Mouse (Mus musculus) left cerebral cortex, adult 2 months (tissue): ENCODE measurements at regions not wholly inside any gene's neighbourhood (a gene's known extent, or its start where the extent isn't known, plus 50 kb on each side); places are given as distances from the start of the nearest gene placed in this dataset.

ENCODE experiments used
- DNase-seq, 2 experiments: peaks; one replicate each; pipeline ENCODE4 v3.0.0; 2021 to 2022; ENCODE audit warnings: low spot score in 2 of 2, mixed read lengths in 1 of 2; ENCODE audit errors: extremely low spot score in 1 of 2
- H3K27ac ChIP-seq: fragments of 200-600 bp; 2 replicates; pipeline ENCODE4 v1.8.1; 2022
- H3K4me3 ChIP-seq: fragments of 200-600 bp; 2 replicates; pipeline ENCODE4 v1.8.1; 2022
- CTCF ChIP-seq: fragments of 200-600 bp; IDR thresholded peaks from 2 replicates; pipeline ENCODE4 v1.8.1; 2022; ENCODE audit warnings: antibody characterized with exemption, mild to moderate bottlenecking, moderate library complexity
- intact Hi-C: fragments of 180-260 bp; cut with DNase I; formaldehyde crosslinking; loops from one replicate; pipeline ENCODE4 v1.15.1; 2025

DNA sequence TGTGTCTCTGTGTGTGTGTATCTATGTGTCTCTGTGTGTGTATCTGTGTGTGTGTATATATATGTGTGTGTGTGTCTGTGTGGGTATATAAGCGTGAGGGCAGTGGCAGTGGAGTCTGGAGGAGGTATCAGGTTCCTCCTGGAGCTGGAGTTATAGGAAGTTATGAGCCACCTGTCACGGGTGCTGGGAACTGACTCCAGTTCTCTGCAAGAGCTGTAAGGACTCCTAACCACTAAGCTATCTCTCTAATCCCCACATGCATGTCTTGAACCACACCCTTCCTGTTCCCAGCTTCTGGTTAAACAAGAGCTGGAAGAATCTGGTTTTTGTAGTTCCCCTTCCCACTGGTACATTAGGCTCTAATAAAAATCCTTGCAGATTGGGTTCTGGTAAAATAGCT is 257.3 kb downstream of the 1500009L16Rik start:
- Histone ChIP-seq H3K27ac (no peak overlapping the region), H3K4me3 (no peak overlapping the region)
- DNase-seq: no peak
- intact Hi-C loops: no loop called here
- no peak for TF ChIP-seq CTCF

DNA sequence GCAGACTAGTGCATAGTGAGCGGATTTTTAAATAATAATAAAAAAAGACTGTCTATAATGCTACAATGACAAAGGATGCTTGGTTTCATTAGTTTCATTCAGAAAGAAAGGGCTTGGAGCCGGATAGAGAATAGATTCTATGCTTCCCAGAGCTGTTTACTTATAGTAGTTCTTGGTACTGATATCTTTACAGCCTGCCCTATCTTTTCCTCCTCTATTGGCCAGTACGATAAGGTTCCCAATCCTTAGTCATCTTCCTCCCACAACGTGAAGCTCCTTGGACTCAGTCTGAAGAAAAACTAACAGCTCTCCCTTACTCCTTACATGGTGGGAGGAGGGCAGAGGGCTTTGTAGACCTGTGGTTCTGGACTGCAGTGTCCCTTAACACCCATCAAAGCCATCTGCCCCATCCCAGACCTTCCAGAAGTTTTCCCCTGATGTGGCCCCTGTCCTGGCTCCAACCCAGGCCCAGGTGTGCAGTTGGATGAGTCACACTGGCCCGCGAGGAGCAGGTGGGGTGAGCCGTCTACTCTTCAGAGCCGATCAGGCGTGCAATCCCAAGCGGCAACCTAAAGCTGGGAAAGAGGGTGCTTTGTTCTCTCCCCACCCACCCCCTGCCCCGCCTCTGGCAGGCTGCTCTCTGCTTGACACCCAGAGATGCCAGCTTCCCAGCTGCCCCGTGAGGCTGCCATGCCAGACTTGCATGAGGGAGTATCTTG is 262.2 kb downstream of the 1500009L16Rik start:
- Histone ChIP-seq H3K27ac (no peak overlapping the region), H3K4me3 (no peak overlapping the region)
- no peak for TF ChIP-seq CTCF
- intact Hi-C loops: no loop called here
- DNase-seq: no peak

GRCm38 (mm10) chr10:83992577-83993305 is 270.1 kb downstream of the 1500009L16Rik start:
- no peak overlapping the region for H3K4me3 ChIP-seq
- no peak for TF ChIP-seq CTCF
- DNase-seq: no peak
- intact Hi-C loops: no loop called here
- H3K27ac ChIP-seq: no peak overlapping the region

DNA sequence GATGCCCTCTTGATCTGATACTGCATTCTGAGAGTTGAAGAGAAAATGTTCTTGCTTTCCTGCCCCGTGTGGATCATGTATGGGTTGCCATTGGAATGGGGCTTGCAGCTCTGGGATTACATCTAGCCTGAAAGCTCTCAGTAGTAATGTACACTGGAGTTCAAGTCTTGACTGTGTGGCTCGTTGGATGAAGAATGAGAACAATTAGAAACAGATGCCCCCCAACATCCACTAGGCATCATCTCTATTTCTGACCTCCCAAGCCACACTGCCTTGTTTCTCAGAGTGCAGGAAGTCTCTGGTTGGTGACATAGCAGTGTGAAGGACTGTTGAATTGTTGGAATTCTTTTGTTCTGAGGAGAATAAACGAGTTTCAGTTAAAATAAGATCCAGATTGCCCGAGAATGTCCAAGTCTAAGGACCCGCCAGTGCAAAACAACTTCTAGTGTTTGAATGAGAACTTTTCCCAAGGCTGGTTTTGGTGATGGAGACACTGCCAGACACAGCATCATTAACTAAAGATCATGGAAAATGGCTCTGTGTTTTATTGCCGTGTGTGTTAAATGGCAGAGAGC is 272.4 kb downstream of the 1500009L16Rik start:
- H3K27ac ChIP-seq: no peak overlapping the region
- no peak for DNase-seq
- intact Hi-C loops: no loop called here
- TF ChIP-seq CTCF: no peak
- H3K4me3 ChIP-seq: no peak overlapping the region

DNA sequence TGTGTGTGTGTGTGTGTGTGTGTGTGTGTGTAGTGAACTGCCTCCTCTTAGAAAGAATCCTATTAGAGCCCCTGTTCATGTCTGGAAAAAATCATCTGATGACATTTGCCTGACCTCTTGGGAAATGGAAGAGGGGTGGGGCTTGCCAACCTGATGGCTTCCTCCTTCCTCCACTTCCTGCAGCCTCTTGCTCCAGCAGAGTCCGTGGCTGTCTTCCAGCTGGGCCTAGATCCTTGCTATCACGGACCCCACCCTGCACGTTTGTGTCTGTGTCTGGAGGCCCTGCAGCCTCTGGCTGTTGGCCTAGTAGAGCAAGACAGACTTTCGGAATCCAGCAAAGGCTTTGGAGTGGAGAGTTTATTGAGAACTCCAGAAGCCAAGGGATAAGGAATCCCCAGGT is 273.2 kb downstream of the 1500009L16Rik start:
- no peak for DNase-seq
- Histone ChIP-seq H3K4me3 (no peak overlapping the region), H3K27ac (no peak overlapping the region)
- TF ChIP-seq CTCF: no peak
- intact Hi-C loops: no loop called here

DNA sequence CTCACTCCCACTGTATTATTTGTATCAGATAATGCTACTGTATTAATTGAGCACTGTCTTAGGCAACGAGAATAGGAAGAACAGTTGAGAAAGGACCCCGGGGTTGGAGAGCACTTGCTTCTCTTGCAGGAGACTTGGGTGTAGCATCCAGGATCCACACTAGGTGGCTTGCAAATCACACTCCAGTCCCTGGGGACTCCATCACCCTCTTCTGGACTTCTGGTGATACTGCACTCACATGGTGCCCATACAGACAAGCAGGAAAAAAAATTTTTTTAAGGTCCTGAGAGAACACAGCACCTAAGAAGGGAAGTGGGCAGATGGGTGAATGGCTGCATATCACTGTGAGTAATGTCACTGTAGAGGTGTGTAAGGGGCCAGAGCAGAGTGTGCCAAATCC is 273.8 kb downstream of the 1500009L16Rik start:
- TF ChIP-seq CTCF: no peak; the same call in none of the 2 replicates
- intact Hi-C loops: no loop called here
- no peak for DNase-seq
- Histone ChIP-seq H3K4me3 (no peak overlapping the region), H3K27ac (no peak overlapping the region)

DNA sequence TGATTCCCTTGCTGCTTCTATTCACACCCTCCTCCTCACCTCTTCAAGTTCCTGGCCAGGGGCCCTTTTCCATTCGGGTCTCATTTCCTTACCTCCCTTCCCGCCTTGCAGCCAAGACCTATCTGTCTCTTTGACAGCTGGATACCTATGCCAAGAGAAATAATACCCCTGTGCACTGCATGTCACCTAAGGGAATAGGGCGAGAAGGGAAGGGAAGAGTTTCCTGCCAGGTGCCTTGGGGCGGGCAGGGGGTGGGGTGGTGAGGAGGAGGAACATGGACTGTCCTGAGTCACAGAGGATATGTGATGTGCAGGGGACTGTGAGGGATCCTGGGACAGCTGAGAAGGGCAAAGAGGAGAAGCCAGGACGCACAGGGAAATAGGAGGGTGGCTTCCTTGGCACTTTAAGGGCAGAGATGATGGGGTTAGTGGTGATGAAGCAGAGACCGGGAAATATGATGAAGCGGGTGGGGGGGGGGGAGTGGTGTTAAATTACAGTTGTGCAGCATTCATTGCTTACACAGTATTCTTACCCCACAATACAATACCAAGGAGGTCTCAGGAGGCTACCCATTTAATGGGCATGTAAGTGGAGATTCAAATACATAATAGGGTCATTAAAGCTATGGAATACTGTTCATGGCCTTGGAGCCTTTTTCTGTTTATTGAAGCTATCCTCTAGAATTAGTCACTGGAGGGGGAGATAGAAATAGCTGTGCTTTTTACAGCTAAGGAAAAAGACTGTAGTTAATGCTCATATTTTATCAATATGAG is 278.0 kb downstream of the 1500009L16Rik start:
- Histone ChIP-seq H3K4me3 (no peak overlapping the region), H3K27ac (no peak overlapping the region)
- no peak for TF ChIP-seq CTCF
- DNase-seq: no peak
- intact Hi-C loops: no loop called here

DNA sequence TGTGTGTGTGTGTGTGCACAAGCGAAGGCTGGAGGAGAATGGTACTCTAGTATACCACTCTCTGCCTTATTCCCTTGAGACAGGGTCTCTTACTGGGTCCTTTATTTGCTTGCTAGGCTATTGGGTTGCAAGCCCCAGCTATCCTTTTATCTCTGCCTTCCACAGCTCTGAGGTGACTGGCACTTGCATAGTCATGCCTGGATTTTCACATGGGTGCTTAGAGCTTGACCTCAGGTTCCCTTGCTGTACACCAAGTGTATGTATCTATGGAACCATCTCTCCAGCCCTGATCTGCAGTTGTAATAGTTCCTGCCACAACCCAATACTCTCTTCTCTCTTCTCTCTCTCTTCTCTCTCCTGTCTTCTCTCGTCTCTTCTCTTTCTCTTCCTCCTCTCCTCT is 280.1 kb downstream of the 1500009L16Rik start:
- no peak overlapping the region for H3K4me3 ChIP-seq
- DNase-seq: no peak
- no peak overlapping the region for H3K27ac ChIP-seq
- TF ChIP-seq CTCF: no peak
- intact Hi-C loops: no loop called here

DNA sequence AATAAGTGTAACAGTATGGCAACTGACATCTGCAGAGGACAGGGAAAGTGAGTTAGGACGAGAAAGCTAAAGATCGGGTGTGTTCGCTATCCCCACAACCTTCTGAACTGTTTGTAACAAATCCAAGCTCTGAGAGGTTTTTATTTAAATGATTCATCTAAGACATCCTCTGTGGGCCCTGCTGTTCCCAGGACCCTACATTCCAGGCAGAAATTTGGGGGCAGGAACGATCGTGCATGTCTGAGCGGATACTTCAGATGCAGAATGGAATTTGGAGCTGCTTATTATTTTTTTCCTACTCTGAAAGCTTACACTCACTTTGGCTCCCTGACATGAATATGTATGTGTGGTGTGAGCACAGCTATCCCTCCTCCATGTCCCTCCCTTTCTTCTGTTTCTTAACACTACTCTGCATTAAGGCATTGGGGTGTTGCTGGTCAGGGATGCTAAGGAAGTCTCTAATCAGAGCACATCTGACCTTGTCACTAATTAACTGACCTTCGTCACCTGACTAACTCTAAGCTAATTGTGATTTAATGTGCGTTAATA is 281.0 kb downstream of the 1500009L16Rik start:
- no peak overlapping the region for H3K4me3 ChIP-seq
- H3K27ac ChIP-seq: no peak overlapping the region
- DNase-seq: no peak
- no peak for TF ChIP-seq CTCF
- intact Hi-C loops: no loop called here

- no peak for TF ChIP-seq CTCF
- DNase-seq: no peak
- intact Hi-C loops: no loop called here
These were observed 286.3 kb downstream of the 1500009L16Rik start for GRCm38 (mm10) chr10:84008923-84009322.

GRCm38 (mm10) chr10:84019381-84019780 is 296.7 kb downstream of the 1500009L16Rik start:
- DNase-seq: peak; percentile 53 to 64
- Histone ChIP-seq H3K4me3 (no peak overlapping the region), H3K27ac (no peak overlapping the region)
- intact Hi-C loops: loop anchor here (2.0 kb wide), 2 partner anchors 201 to 419 kb away; no protein-coding TSS in a partner anchor
- TF ChIP-seq CTCF: peak; percentile 84

More at GRCm38 (mm10) chr10:84008923-84009322, 286.3 kb downstream of the 1500009L16Rik start:
- Histone ChIP-seq H3K4me3 (no peak overlapping the region), H3K27ac (no peak overlapping the region)
